Mouse (Mus musculus) hindbrain, embryonic 11.5 days (tissue): ENCODE measurements around the gene Ttc25. TPM values are rescaled to one million over a fixed set of nuclear protein-coding genes. Genes with fewer than 3 reads are reported as not detected.
A peak's percentile ranks its signal among the peaks of the same experiment; 100 is the strongest.
"Not testable (repeated sequence)": the region's sequence is repeated elsewhere in the genome, so short reads cannot be mapped to it uniquely, and the experiment has no call there.

Experiments
- ATAC-seq: fragments of 200-750 bp; cut with Nextera tagmentation; 2 replicates; pipeline ENCODE4 v1.8.0; 2017; ENCODE audit warnings: mild to moderate bottlenecking, moderate TSS enrichment, moderate library complexity; ENCODE audit not compliant: low FRiP score
- DNase-seq: peaks from one replicate; pipeline ENCODE4 v3.0.0-alpha.2; 2015; ENCODE audit warnings: low spot score
- H3K27ac ChIP-seq: fragments of 300-500 bp; sonication (generic); 2 replicates; pipeline ENCODE4 v1.5.1; 2014; ENCODE audit warnings: mild to moderate bottlenecking, low read depth, low read length
- H3K27me3 ChIP-seq: fragments of 300-500 bp; sonication (generic); 2 replicates; pipeline ENCODE4 v1.6.1; 2014; ENCODE audit warnings: mild to moderate bottlenecking, low read length, moderate library complexity, mixed read lengths; ENCODE audit not compliant: control insufficient read depth, insufficient read depth
- H3K36me3 ChIP-seq: fragments of 300-500 bp; sonication (generic); 2 replicates; pipeline ENCODE4 v1.6.1; 2014; ENCODE audit warnings: mild to moderate bottlenecking, low read length, moderate library complexity, mixed read lengths; ENCODE audit not compliant: control insufficient read depth, insufficient read depth
- H3K4me1 ChIP-seq: fragments of 300-500 bp; sonication (generic); replicated peaks from 2 replicates; pipeline ENCODE4 v1.6.1; 2014; ENCODE audit warnings: low read length, mixed read lengths; ENCODE audit not compliant: control insufficient read depth, insufficient read depth
- H3K4me2 ChIP-seq: fragments of 300-500 bp; sonication (generic); replicated peaks from 2 replicates; pipeline ENCODE4 v1.6.1; 2014; ENCODE audit warnings: mild to moderate bottlenecking, low read depth, low read length
- H3K4me3 ChIP-seq: fragments of 300-500 bp; sonication (generic); 2 replicates; pipeline ENCODE4 v1.5.1; 2014; ENCODE audit warnings: low read depth, low read length
- H3K9ac ChIP-seq: fragments of 300-500 bp; sonication (generic); 2 replicates; pipeline ENCODE4 v1.6.1; 2014; ENCODE audit warnings: low read depth, low read length
- H3K9me3 ChIP-seq: fragments of 300-500 bp; sonication (generic); 2 replicates; pipeline ENCODE4 v1.6.1; 2016; ENCODE audit warnings: low read length; ENCODE audit not compliant: control insufficient read depth
- WGBS: fragments of 180-500 bp; shearing (Covaris S2); extraction: QIAGEN DNeasy Blood & Tissue Kit; methylation state at CpG from one replicate; pipeline ENCODE4 v1.1.7; 2014; 5-methylcytosine and 5-hydroxymethylcytosine counted together
- polyA plus RNA-seq: library from polyadenylated mRNA; unstranded; fragments of >200 nt; fragmentation: Nextera tagmentation; extraction: Ambion mirVana; gene quantifications from 2 replicates; pipeline ENCODE4 v1.2.1, GENCODE M21; 2014

The Ttc25 gene
- polyA plus RNA-seq, 1 experiment from 2014 or later = 2.6 TPM

- Histone ChIP-seq H3K27ac (no peak overlapping the region), H3K4me2 (no peak overlapping the region), H3K9me3 (no peaks in the 10 kb centered on the region), H3K4me3 (no peak overlapping the region), H3K27me3 (no peaks in the 10 kb centered on the region), H3K9ac (no peak overlapping the region), H3K4me1 (no peaks in the 10 kb centered on the region), H3K36me3 (no peaks in the 10 kb centered on the region)
- no peak for ATAC-seq
- DNase-seq = no peak
- 85% methylated on average over 4 of the region's 4 CpGs for WGBS
These were observed 63.4 kb downstream of the Ttc25 start for GRCm38 (mm10) chr11:100608796-100609195.

- H3K27ac ChIP-seq = no peak overlapping the region
- no peak overlapping the region for H3K4me3 ChIP-seq
- no peak overlapping the region for H3K9ac ChIP-seq
- DNase-seq (no peak), ATAC-seq (no peak)
- no peaks in the 10 kb centered on the region for H3K4me1 ChIP-seq
- no peak overlapping the region for H3K4me2 ChIP-seq
- 91% methylated on average over 5 of the region's 5 CpGs for WGBS
- H3K27me3 ChIP-seq = no peaks in the 10 kb centered on the region
- no peaks in the 10 kb centered on the region for H3K9me3 ChIP-seq
- H3K36me3 ChIP-seq = no peaks in the 10 kb centered on the region
These were observed 64.1 kb downstream of the Ttc25 start for GRCm38 (mm10) chr11:100609355-100609996.

- no peaks in the 10 kb centered on the region for H3K9me3 ChIP-seq
- no peak overlapping the region for H3K27ac ChIP-seq
- H3K4me2 ChIP-seq = no peak overlapping the region
- 86% methylated on average over 9 of the region's 9 CpGs for WGBS
- no peaks in the 10 kb centered on the region for H3K27me3 ChIP-seq
- H3K4me3 ChIP-seq = no peak overlapping the region
- DNase-seq (no peak), ATAC-seq (no peak)
- H3K36me3 ChIP-seq = no peaks in the 10 kb centered on the region
- H3K9ac ChIP-seq = no peak overlapping the region
- H3K4me1 ChIP-seq = no peaks in the 10 kb centered on the region
These were observed 64.7 kb downstream of the Ttc25 start for GRCm38 (mm10) chr11:100609997-100610680.

- Histone ChIP-seq H3K4me1 (no peaks in the 10 kb centered on the region), H3K9me3 (no peaks in the 10 kb centered on the region), H3K27ac (no peak overlapping the region), H3K27me3 (no peaks in the 10 kb centered on the region), H3K36me3 (no peaks in the 10 kb centered on the region), H3K4me3 (no peak overlapping the region), H3K4me2 (no peak overlapping the region), H3K9ac (no peak overlapping the region)
- DNase-seq (no peak), ATAC-seq (no peak)
- 89% methylated on average over 6 of the region's 6 CpGs for WGBS
These were observed 66.2 kb downstream of the Ttc25 start for GRCm38 (mm10) chr11:100611627-100612026.

GRCm38 (mm10) chr11:100613241-100613640 is 67.8 kb downstream of the Ttc25 start:
- peak; percentile 28 for DNase-seq
- no peak for ATAC-seq
- 95% methylated on average over 3 of the region's 3 CpGs for WGBS
- no peaks in the 10 kb centered on the region for H3K9me3 ChIP-seq
- H3K27me3 ChIP-seq = no peaks in the 10 kb centered on the region
- H3K4me1 ChIP-seq = 0 out of 2 replicates have a peak, but pooled peaks cover 1% of the 10 kb centered on the region
- H3K36me3 ChIP-seq = no peaks in the 10 kb centered on the region
- no peak overlapping the region for H3K27ac ChIP-seq
- H3K9ac ChIP-seq = no peak overlapping the region
- H3K4me3 ChIP-seq = no peak overlapping the region
- no peak overlapping the region for H3K4me2 ChIP-seq

- Histone ChIP-seq H3K27ac (no peak overlapping the region), H3K9ac (no peak overlapping the region), H3K4me3 (no peak overlapping the region), H3K4me1 (0 out of 2 replicates have a peak, but pooled peaks cover 2% of the 10 kb centered on the region), H3K4me2 (no peak overlapping the region), H3K36me3 (no peaks in the 10 kb centered on the region), H3K9me3 (no peaks in the 10 kb centered on the region), H3K27me3 (no peaks in the 10 kb centered on the region)
- 94% methylated on average over 5 of the region's 5 CpGs for WGBS
- DNase-seq = no peak
- ATAC-seq = no peak
These were observed 70.9 kb downstream of the Ttc25 start for GRCm38 (mm10) chr11:100616332-100616731.

- WGBS = 96% methylated on average over 7 of the region's 7 CpGs
- H3K27me3 ChIP-seq, ATAC-seq, H3K9ac ChIP-seq, H3K4me2 ChIP-seq, H3K36me3 ChIP-seq, H3K9me3 ChIP-seq, H3K27ac ChIP-seq, H3K4me3 ChIP-seq, H3K4me1 ChIP-seq, DNase-seq: not testable (repeated sequence)
These were observed 71.4 kb downstream of the Ttc25 start for GRCm38 (mm10) chr11:100616836-100617235.

GRCm38 (mm10) chr11:100617480-100617879 is 72.1 kb downstream of the Ttc25 start:
- Histone ChIP-seq H3K9me3 (no peaks in the 10 kb centered on the region), H3K36me3 (no peaks in the 10 kb centered on the region), H3K27ac (no peak overlapping the region), H3K9ac (no peak overlapping the region), H3K4me1 (0 out of 2 replicates have a peak, but pooled peaks cover 2% of the 10 kb centered on the region), H3K4me2 (no peak overlapping the region), H3K4me3 (no peak overlapping the region), H3K27me3 (no peaks in the 10 kb centered on the region)
- WGBS = 89% methylated on average over 4 of the region's 4 CpGs
- no peak for DNase-seq
- ATAC-seq = no peak
